Mouse (Mus musculus) MN1 (cell line): ENCODE data around the gene Ddb2.
A peak's percentile ranks its signal among the peaks of the same experiment; 100 is the strongest.

Source experiments
- DNase-seq: peaks from one replicate; pipeline ENCODE4 v3.0.0-alpha.2; 2016; ENCODE audit warnings: low spot score

Gene Ddb2

GRCm38 (mm10) chr2:91255661-91256150 lies 18.9 kb upstream of the Ddb2 start, which contains the start of gene Pacsin3:
Gene Pacsin3 (plus strand): TSS chr2:91255954.
- DNase-seq, result peak; percentile 48

- peak; percentile 64 for DNase-seq
Observed at GRCm38 (mm10) chr2:91254725-91255380, 18.1 kb upstream of the Ddb2 start.

GRCm38 (mm10) chr2:91252512-91252911 lies 15.7 kb upstream of the Ddb2 start:
- no peak for DNase-seq

GRCm38 (mm10) chr2:91252001-91252400 lies 15.2 kb upstream of the Ddb2 start:
- DNase-seq, result no peak

GRCm38 (mm10) chr2:91248366-91248765 lies 11.6 kb upstream of the Ddb2 start:
- DNase-seq, result no peak

DNA sequence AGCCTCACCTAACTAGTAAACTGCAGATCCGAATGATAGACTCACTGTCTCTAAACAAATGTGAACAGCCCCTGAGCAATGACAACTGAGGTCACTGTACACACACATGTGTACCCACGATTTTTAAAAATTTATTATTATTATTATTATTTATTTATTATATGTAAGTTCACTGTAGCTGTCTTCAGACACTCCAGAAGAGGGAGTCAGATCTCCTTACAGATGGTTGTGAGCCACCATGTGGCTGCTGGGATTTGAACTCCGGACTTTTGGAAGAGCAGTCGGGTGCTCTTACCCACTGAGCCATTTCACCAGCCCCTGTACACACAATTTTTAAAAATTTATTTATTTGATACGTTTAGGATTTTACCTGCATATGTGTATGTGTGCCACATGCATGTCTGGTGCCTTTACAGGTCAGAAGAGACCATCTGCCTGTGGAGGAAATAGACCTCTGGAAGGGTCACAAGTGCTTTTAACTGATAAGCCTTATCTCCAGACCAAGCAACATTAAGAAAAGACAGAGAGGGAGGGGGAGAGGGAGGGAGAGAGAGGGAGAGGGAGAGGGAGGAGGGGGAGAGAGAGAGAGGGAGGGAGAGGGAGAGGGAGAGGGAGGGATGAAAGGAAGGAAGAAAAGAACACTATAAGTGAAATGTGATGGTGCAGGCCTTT lies 7.9 kb upstream of the Ddb2 start:
- DNase-seq, result no peak

GRCm38 (mm10) chr2:91243416-91243815 lies 6.6 kb upstream of the Ddb2 start:
- no peak for DNase-seq

GRCm38 (mm10) chr2:91242547-91242946 lies 5.8 kb upstream of the Ddb2 start:
- no peak for DNase-seq

DNA sequence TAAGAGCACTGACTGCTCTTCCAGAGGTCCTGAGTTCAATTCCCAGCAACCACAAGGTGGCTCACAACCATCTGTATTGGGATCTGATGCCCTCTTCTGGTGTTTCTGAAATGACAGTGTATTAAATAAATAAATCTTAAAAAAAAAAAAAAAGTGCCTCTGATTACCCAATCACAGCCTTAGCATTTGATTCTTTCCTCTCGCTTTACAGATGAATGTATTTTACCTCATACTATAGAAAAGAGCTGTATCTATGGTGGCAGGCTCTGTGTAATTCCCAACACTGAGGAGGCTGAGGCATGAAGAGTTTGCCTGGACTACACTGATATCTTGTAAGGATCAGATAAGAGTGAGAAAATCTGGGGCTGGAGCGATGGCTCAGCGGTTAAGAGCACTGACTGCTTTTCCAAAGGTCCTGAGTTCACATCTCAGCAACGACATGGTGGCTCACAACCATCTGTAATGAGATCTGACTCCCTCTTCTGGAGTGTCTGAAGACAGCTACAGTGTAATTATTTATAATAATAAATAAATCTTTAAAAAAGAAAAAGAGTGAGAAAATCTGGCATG lies 814 bp upstream of the Ddb2 start:
- DNase-seq, result peak; percentile 71

DNA sequence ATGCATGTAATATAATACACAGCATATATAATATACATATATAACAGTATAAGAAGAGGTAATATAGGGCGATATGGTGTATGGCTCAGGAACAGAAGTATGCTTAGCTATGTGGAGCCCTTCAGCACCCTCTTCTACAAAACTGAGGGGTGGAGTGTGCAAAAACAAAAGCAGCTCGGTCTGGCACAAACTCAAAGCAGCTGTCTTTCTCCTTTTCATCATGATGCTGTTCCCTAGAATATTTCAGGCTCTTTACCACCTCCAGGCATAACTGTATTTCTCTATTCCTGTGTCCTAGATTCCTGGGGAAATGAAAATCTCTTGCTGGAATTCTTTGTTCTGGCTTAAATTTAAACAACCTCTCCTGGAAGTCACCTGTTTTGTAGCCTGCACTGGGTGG lies 7.0 kb downstream of the Ddb2 start:
- DNase-seq, result no peak

DNA sequence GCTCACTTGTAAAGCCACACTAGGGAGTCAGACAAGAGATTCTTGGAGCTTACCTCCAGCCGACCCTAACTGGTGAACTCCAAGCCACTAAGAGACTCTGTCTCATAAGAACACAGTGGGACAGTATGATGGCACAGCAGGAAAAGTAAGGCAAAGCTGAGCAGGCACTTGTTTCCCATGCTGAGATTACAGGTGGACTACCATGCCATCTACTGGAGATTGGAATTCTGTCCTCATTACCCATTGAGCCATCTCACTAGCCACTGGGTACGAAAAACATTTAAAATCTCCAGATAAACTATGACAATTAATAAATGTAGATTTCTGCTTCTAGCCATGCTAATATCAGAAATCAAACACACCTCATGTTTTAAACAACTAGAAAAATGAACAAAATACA lies 13.2 kb downstream of the Ddb2 start:
- no peak for DNase-seq

GRCm38 (mm10) chr2:91220501-91220900 lies 16.3 kb downstream of the Ddb2 start:
- DNase-seq, result no peak

DNA sequence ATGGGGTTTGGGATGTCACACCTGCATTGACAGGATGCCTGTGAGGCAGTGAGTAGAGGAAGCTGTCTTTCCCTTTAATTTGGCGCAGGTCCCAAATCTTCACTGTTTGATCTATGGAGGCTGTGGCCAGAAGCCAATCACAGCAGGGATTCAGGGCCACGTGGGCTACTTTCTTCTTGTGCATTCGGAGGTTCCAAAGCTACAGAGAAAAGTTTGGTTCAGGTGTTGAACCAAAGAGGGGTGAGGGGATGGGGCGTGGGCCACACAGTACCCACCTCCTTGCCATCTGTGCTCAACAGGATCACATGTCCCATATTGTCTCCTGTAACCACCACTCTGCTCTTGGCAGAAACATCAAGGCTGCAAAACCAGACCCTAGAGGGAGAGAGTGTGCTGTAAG lies 19.8 kb downstream of the Ddb2 start:
- DNase-seq, result no peak

DNA sequence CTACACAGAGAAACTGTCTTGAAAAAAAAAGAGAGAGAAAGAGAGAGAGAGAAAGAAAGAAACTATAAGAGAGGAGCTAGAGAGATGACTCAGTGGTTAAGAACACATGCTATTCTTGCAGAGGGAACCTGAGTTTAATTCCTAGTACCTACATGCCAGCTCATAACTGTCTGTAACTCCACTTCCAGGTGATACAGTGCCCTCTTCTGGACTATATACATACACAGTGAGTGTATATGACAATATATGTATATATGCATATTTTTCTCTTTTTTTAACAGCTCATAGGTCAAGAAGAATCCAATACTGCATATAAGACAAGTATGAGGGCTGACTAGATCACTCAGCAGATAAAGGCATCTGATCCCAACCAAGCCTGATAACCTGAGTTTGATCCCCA lies 23.5 kb downstream of the Ddb2 start:
- DNase-seq, result no peak

- DNase-seq, result no peak
Observed at GRCm38 (mm10) chr2:91206254-91206775, 30.5 kb downstream of the Ddb2 start.

DNA sequence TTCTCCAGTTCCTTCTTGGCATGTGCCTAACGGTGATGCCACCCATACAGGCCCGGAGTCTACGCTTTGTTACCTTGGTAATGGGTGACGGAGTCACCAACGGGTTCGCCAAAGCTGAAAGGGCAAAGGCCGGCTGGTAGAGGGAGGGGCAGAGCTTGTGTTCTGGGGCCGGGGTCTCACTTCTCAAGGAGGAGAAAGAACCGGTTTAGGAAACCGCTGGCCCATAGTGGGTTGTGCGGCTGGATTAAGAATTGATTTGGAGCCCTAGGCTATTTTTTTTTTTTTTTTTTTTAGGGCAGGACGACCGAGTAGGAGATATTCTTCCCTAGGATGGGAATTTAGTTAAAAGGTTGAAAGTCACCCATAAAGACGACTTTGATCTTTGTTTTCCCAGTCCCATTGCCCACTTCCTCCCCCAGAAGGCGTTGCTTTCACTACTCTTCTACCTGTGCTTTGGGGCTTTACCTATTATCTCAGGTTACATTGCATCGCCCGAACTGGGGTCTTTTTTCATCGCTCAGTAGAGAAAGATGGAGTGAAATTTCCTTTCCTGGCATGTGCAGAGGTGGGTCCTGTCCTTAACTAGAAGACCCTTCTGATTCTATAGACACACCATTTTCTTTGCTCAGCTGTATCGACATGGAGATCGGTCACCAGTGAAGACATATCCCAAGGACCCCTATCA lies 33.7 kb downstream of the Ddb2 start:
- DNase-seq, result no peak

- DNase-seq, result peak; percentile 97
Observed at GRCm38 (mm10) chr2:91202222-91202971, 34.4 kb downstream of the Ddb2 start, which contains the start of the genes Nr1h3 and Acp2. Gene Nr1h3 (minus strand): TSS chr2:91202834. Gene Acp2 (plus strand): TSS chr2:91202885.

DNA sequence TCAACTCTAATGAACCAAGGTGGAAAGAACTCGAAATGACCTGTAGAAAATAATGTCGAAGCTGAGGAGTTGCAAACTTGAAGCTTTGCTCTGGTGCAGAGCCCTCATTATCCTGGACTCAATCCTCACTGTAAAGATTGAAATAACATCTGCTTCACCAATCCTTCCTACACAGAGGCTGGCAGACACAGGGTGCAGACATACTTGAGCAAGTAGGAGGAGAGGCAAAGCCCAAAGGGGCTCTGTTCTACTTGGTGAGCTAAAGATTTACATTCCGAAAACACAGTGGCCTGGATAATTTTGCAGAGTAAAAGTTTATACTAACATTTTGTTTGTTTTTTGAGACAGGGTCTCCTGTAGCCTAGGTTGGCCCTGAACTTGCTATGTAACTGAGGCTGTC lies 37.9 kb downstream of the Ddb2 start:
- DNase-seq, result no peak

DNA sequence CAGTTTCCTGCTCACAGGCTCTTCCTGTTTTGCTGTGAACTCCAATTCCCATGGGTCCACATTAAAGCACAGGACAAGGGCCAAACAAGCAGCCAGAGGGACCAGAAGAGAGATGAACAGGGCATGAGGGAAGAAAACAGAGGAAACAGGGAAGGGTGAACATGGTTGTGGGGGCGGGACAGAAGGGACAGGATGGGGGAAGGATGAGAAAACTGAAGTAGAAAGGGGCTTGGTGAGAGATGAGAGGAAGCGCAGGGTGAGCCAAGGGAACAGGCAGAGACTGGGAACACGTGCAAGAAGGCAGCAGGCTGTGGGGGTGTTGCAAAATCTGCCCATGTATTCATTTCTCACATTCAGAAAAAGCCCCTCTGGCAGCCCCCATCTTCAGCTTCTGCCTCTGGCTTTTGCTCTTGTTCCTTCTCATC lies 40.2 kb downstream of the Ddb2 start:
- peak; percentile 20 for DNase-seq

GRCm38 (mm10) chr2:91194624-91195332 lies 42.0 kb downstream of the Ddb2 start:
- peak; percentile 84 for DNase-seq

DNA sequence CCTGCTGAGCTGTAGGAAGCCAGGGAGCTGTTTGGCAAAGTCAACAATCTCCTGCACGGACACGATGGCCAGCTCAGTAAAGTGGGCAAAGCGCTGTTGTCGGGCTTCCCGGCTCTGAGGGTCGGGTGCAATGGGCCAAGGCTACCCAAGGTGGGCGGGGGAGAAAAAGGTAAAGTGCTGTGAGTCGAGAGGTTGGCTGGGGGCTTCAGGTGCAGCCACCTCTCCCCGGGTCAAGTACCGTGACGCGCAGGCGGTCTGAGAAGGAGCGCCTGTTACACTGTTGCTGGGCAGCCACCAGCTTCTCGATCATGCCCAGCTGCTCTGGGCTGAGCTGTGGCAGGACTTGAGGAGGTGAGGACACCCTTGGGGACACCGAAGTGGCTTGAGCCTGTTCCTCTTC lies 46.3 kb downstream of the Ddb2 start:
- no peak for DNase-seq
